Mouse (Mus musculus) forebrain, embryonic 12.5 days (tissue): ENCODE results near the gene Slc5a4a. TPM values are rescaled to one million over a fixed set of nuclear protein-coding genes. Genes with fewer than 3 reads are reported as not detected.

Experiments used
- ATAC-seq: fragments of 200-750 bp; cut with Nextera tagmentation; 2 replicates; pipeline ENCODE4 v1.8.0; 2017; ENCODE audit warnings: moderate TSS enrichment; ENCODE audit not compliant: low FRiP score
- H3K27ac ChIP-seq: fragments of 300-500 bp; sonication (generic); 2 replicates; pipeline ENCODE4 v1.5.1; 2016; ENCODE audit warnings: mild to moderate bottlenecking
- H3K27me3 ChIP-seq: fragments of 300-500 bp; sonication (generic); 2 replicates; pipeline ENCODE4 v1.6.1; 2016; ENCODE audit warnings: mild to moderate bottlenecking
- H3K36me3 ChIP-seq: fragments of 300-500 bp; sonication (generic); replicated peaks from 2 replicates; pipeline ENCODE4 v1.6.1; 2016; ENCODE audit warnings: mild to moderate bottlenecking
- H3K4me1 ChIP-seq: fragments of 300-500 bp; sonication (generic); 2 replicates; pipeline ENCODE4 v1.6.1; 2016
- H3K4me2 ChIP-seq: fragments of 300-500 bp; sonication (generic); 2 replicates; pipeline ENCODE4 v1.6.1; 2016; ENCODE audit warnings: mild to moderate bottlenecking, moderate library complexity
- H3K4me3 ChIP-seq: fragments of 300-500 bp; sonication (generic); replicated peaks from 2 replicates; pipeline ENCODE4 v1.5.1; 2016; ENCODE audit warnings: mild to moderate bottlenecking
- H3K9ac ChIP-seq: fragments of 300-500 bp; sonication (generic); 2 replicates; pipeline ENCODE4 v1.6.1; 2016; ENCODE audit warnings: mild to moderate bottlenecking
- H3K9me3 ChIP-seq: fragments of 300-500 bp; sonication (generic); 2 replicates; pipeline ENCODE4 v1.6.1; 2016
- WGBS: fragments of 180-500 bp; shearing (Covaris S2); methylation state at CpG from one replicate; pipeline ENCODE4 v1.1.7; 2016; 5-methylcytosine and 5-hydroxymethylcytosine counted together
- polyA plus RNA-seq: library from polyadenylated mRNA; unstranded; fragments of >200 nt; fragmentation: Nextera tagmentation; extraction: Ambion mirVana; gene quantifications from 2 replicates; pipeline ENCODE4 v1.2.1, GENCODE M21; 2016

Gene Slc5a4a
- not detected in 2 replicates for polyA plus RNA-seq

DNA sequence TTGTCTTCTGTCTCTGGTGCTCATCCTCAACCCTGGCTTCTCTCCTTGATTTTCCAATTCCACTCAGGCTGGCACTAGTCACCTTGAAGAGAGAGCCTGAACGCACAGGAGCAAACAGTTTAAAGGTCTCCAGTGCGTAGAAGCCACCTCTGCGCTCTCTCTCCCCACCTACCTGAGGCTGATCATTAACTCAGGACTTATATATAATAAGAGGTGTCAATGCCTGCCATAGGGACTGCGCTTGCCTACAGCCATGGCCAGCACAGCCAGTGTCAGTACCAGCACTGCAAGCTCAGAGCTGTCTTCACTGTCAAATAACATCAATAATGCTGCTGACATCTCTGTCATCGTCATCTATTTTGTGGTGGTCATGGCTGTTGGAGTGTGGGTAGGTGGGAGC is at the start of gene Slc5a4a:
TSS of gene Slc5a4a (plus strand) at position 174 of the 400 bp plus-strand sequence.
- H3K4me2 ChIP-seq: no peak within 1 kb of the TSS
- H3K36me3 ChIP-seq: no peaks in the 10 kb centered on the region
- 94% methylated on average over 5 of the region's 5 CpGs for whole genome bisulfite sequencing
- H3K27me3 ChIP-seq: no peaks in the 10 kb centered on the region
- ATAC-seq: no peak
- H3K27ac ChIP-seq: no peak within 1 kb of the TSS
- no peaks in the 10 kb centered on the region for H3K4me1 ChIP-seq
- no peak within 1 kb of the TSS for H3K4me3 ChIP-seq
- no peaks in the 10 kb centered on the region for H3K9me3 ChIP-seq
- H3K9ac ChIP-seq: no peak within 1 kb of the TSS

DNA sequence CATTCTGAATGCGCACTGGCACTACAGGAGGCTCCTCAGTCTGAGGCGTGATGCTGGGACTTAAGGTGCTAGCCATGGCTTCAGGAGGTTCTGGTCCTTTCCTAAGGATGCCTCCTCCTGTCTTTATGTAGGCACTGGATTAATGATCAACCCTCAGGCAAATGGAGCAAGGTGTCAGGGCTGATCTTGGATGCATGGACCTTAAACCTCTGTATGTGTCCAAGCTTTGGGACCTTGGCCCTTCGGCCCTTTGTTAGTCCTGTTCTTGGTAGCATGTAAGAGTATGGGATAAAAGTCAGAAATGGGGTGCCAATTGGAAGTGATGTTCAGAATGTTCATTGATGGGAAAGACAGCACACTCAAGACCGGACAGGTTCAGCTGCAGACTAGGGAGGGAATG is 36.4 kb upstream of the Slc5a4a start, which contains the start of gene Slc5a4b:
TSS of gene Slc5a4b (minus strand) at position 101 of the 400 bp plus-strand sequence.
- no peak for ATAC-seq
- no peak within 1 kb of the TSS for H3K27ac ChIP-seq
- H3K9me3 ChIP-seq: no peaks in the 10 kb centered on the region
- no peaks in the 10 kb centered on the region for H3K27me3 ChIP-seq
- no peaks in the 10 kb centered on the region for H3K36me3 ChIP-seq
- no peak within 1 kb of the TSS for H3K9ac ChIP-seq
- WGBS: 92% methylated on average over 4 of the region's 4 CpGs
- H3K4me1 ChIP-seq: no peaks in the 10 kb centered on the region
- no peak within 1 kb of the TSS for H3K4me3 ChIP-seq
- H3K4me2 ChIP-seq: no peak within 1 kb of the TSS

DNA sequence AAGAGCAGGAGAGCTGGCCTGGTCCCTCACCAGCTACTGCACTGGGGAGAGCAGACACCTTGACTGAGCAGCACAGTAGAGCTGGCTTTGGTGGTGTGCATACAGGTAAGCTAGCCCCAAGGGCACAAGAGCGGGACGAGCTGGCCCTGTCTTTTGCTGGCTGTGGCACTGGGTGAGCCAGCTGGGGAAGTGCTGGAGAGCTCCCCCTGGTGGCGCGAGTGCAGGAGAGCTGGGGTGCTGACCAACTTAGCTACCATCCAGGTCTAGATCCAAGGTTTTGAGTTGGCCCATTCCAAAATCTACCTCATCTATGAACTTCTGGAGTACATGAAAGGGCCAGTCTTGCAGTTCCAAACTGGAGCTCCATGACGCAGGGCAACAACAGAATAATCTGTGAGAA is 29.3 kb upstream of the Slc5a4a start:
- Histone ChIP-seq H3K27ac (no peak overlapping the region), H3K4me1 (peaks cover 5% of the 10 kb centered on the region; the same call in 1 of the 2 replicates), H3K27me3 (no peaks in the 10 kb centered on the region), H3K9me3 (no peaks in the 10 kb centered on the region), H3K36me3 (no peaks in the 10 kb centered on the region), H3K9ac (no peak overlapping the region), H3K4me3 (no peak overlapping the region), H3K4me2 (no peak overlapping the region)
- ATAC-seq: no peak
- WGBS: 26% methylated on average over 5 of the region's 5 CpGs

DNA sequence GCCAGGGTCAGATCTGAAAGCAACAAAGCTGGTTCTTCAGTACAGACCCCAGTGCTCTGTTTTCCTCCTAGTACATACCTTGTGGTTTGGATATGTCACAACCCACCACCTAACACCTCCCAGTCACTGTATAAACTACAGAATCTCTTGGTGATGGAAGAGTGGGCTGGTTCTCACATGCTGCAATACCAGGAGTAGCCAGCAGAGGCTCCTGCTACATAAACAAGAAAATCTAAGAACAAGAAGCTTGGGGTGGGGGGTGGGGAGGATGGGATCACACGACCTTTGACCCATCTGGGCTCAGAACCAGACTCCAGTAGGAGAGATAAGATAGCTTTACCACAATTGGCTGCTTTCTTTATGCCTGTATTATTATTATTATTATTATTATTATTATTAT is 28.5 kb upstream of the Slc5a4a start:
- no peak overlapping the region for H3K27ac ChIP-seq
- H3K4me1 ChIP-seq: peaks cover 5% of the 10 kb centered on the region; the same call in 1 of the 2 replicates
- H3K4me3 ChIP-seq: no peak overlapping the region
- H3K9ac ChIP-seq: no peak overlapping the region
- no peak overlapping the region for H3K4me2 ChIP-seq
- WGBS: 21% methylated on average over 1 of the region's 1 CpGs
- H3K27me3 ChIP-seq: no peaks in the 10 kb centered on the region
- no peaks in the 10 kb centered on the region for H3K36me3 ChIP-seq
- ATAC-seq: no peak
- no peaks in the 10 kb centered on the region for H3K9me3 ChIP-seq

DNA sequence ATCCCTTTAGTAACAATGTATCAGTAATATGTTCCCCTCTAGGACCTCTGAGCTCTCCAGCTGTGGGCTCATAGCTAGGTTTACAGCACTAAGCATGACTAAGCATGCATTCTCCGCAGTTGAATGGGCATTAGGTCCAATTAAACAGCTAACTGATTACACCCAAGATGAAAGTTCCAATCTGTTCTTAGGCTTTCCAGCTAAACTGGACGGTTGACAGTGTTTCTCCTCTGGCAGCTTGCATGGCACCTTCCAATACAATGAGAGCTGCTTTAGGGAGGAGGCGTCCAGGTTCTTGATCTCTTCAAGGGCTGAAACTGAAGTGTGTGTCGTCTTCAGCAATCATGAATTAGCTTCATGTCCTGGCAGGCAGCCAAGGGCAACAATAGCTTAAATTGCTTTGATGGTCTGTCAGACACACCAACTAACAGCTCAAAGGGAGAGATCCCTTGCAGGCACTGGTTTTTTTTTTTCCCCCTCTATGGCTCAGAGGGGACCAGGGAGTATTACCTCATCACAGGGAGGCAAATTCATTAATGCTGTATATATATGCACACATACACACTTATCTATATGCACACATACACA is 27.0 kb upstream of the Slc5a4a start:
- Histone ChIP-seq H3K9me3 (no peaks in the 10 kb centered on the region), H3K9ac (no peak overlapping the region), H3K4me1 (peaks cover 5% of the 10 kb centered on the region; the same call in 1 of the 2 replicates), H3K36me3 (no peaks in the 10 kb centered on the region), H3K4me3 (no peak overlapping the region), H3K27me3 (no peaks in the 10 kb centered on the region), H3K27ac (no peak overlapping the region), H3K4me2 (no peak overlapping the region)
- ATAC-seq: no peak
- 34% methylated on average over 4 of the region's 4 CpGs for WGBS

DNA sequence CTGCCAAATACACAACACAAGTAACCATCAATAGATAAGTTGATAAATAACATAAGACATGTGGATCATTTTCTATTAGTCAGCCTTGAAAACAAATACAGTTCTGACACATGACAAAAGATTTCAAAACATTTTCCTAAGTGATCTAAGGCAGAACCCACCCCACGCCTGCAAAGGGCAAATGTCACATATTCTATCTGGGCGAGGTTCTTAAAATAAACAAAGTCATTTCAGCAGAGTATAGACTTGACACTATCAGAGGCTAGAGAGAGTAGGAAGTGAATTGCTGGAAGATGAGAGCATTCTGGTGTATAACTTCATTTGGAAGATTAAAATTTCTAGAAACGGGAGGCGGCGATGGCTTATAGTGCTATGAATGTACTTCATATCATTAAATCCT is 25.8 kb upstream of the Slc5a4a start:
- Histone ChIP-seq H3K9me3 (no peaks in the 10 kb centered on the region), H3K4me1 (peaks cover 5% of the 10 kb centered on the region; the same call in 1 of the 2 replicates)
- WGBS: 88% methylated on average over 5 of the region's 5 CpGs

DNA sequence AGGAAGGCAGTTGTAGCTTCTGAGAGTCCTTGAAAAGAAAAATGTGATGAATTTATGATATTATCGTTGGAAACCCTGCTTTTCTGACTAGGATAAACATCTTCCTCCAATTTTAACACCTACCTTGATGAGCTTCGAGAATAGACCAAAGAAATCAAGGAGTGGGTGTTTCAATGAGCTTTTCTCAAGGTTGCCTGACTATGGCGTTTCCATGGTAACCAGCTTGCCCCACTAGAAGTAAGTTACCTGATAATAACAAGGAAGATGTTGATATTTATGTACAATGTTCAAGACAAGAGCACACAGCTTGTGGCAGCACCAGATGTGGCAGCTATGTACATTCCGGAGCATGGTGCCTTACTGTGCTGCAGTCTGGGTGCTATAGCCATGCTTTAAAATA is 14.7 kb upstream of the Slc5a4a start:
- Histone ChIP-seq H3K4me1 (no peaks in the 10 kb centered on the region), H3K27ac (no peak overlapping the region), H3K9me3 (no peaks in the 10 kb centered on the region), H3K27me3 (no peaks in the 10 kb centered on the region), H3K4me3 (no peak overlapping the region), H3K36me3 (no peaks in the 10 kb centered on the region), H3K9ac (no peak overlapping the region), H3K4me2 (no peak overlapping the region)
- WGBS: 72% methylated on average over 4 of the region's 4 CpGs
- ATAC-seq: no peak

More for the DNA sequence above, 25.8 kb upstream of the Slc5a4a start:
- no peak overlapping the region for H3K9ac ChIP-seq
- no peaks in the 10 kb centered on the region for H3K27me3 ChIP-seq
- H3K4me2 ChIP-seq: no peak overlapping the region
- no peak overlapping the region for H3K4me3 ChIP-seq
- no peak overlapping the region for H3K27ac ChIP-seq
- H3K36me3 ChIP-seq: no peaks in the 10 kb centered on the region
- no peak for ATAC-seq

DNA sequence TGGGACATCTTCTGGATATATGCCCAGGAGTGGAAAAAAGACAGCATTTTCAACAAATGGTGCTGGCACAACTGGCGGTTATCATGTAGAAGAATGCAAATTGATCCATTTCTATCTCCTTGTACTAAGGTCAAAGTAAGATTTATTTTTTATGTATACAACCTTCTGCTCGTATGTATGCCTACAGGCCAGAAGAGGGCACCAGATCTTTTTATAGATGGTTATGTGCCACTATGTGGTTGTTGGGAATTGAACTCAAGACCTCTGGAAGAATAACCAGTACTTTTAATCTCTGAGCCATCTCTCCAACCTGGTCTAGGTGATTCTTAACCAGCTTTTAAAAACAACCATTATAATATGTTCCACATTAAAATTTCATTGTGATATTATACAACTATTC is 10.9 kb upstream of the Slc5a4a start:
- no peak for ATAC-seq
- 75% methylated on average over 2 of the region's 2 CpGs for WGBS
- Histone ChIP-seq H3K4me3 (no peak overlapping the region), H3K4me1 (no peaks in the 10 kb centered on the region), H3K9ac (no peak overlapping the region), H3K4me2 (no peak overlapping the region), H3K27ac (no peak overlapping the region), H3K36me3 (no peaks in the 10 kb centered on the region), H3K9me3 (no peaks in the 10 kb centered on the region), H3K27me3 (no peaks in the 10 kb centered on the region)

DNA sequence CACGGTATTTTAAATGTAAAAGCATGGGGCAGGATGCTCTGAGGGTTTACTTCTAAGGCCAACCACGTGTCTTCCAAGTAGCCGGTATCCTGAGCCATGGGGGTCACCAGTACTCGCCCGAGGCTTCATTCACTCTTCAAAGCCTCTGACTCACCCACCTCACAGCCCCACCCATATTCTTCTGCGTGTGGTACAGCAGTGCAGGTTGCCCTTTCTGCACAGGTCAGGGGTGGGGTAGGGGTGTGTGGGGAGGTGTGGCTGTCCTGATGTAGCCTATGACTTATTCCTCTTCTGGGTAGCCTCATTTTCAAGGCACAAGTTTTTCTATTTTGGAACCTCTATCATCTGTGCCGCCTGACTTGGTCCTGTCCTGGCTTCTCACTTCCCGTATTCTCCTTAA is 405 bp upstream of the Slc5a4a start:
- 81% methylated on average over 8 of the region's 8 CpGs for WGBS
- Histone ChIP-seq H3K27ac (no peak overlapping the region), H3K27me3 (no peaks in the 10 kb centered on the region), H3K9me3 (no peaks in the 10 kb centered on the region), H3K4me1 (no peaks in the 10 kb centered on the region), H3K4me2 (no peak overlapping the region), H3K4me3 (no peak overlapping the region), H3K9ac (no peak overlapping the region), H3K36me3 (no peaks in the 10 kb centered on the region)
- ATAC-seq: no peak

DNA sequence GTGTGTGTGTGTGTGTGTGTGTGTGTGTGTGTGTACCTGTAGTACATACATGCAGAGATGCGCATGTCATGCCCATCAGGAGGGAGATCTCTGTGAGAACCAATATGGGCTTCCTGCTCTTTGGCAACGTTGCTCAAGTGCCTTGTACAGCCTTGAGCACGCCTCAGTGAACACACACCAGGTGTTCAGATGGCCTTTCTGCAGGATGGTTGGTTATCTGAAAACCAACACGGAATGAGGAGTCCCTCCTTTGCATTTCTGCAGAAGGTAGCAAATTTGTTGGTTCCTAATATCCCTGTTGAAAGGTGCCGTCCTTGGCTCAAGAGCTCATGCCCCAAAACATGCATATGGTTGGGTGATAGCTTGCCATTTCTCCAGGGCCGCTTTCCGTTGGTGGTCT is 8.7 kb downstream of the Slc5a4a start:
- H3K9ac ChIP-seq: no peak overlapping the region
- no peaks in the 10 kb centered on the region for H3K36me3 ChIP-seq
- H3K4me2 ChIP-seq: no peak overlapping the region
- 86% methylated on average over 7 of the region's 7 CpGs for WGBS
- no peaks in the 10 kb centered on the region for H3K9me3 ChIP-seq
- no peak for ATAC-seq
- H3K4me1 ChIP-seq: no peaks in the 10 kb centered on the region
- H3K27ac ChIP-seq: no peak overlapping the region
- H3K27me3 ChIP-seq: no peaks in the 10 kb centered on the region
- no peak overlapping the region for H3K4me3 ChIP-seq

DNA sequence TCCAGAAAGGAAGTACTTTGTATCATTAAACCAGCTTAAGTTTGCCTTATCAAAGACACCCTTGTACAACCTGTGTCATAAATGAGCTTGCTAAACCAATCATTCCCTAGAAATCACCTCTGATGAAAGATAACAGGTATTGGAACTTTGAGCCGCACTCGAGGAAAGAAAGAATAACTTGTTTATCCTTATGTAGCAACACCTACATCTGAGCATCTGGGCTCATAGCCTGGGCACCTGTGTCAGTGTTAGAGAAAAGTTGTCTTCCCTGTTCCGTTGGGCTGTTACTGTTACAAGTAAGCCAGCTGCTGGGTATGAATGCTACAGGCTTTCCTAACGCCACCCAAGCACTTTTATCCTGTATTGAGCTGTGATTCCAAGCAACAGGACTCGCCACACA is 10.3 kb downstream of the Slc5a4a start:
- Histone ChIP-seq H3K4me1 (no peaks in the 10 kb centered on the region), H3K36me3 (no peaks in the 10 kb centered on the region), H3K9ac (no peak overlapping the region), H3K27me3 (no peaks in the 10 kb centered on the region), H3K27ac (no peak overlapping the region), H3K9me3 (no peaks in the 10 kb centered on the region), H3K4me3 (no peak overlapping the region), H3K4me2 (no peak overlapping the region)
- 78% methylated on average over 5 of the region's 5 CpGs for WGBS
- ATAC-seq: no peak

DNA sequence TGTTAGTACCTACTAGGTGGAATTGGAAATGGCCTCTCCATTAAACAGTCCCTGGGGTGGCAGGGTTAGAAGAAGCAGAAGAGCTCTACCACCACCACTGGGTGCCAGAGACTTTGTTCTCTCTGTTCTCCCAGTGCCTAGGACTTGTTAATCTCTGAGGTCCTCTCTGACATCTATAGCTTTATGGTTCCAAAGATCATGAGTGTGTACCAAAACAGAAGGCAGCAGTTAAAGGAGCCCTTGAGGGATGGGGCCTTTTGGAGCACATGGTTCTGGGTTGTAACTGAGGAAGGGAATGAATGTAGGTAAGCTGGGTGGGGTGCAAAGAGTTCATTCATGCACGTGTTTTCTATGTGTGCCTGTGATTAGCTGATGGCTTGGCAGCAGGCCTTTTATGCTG is 10.8 kb downstream of the Slc5a4a start:
- Histone ChIP-seq H3K4me2 (no peak overlapping the region), H3K9me3 (no peaks in the 10 kb centered on the region), H3K9ac (no peak overlapping the region), H3K4me1 (no peaks in the 10 kb centered on the region), H3K27me3 (no peaks in the 10 kb centered on the region), H3K4me3 (no peak overlapping the region), H3K27ac (no peak overlapping the region), H3K36me3 (no peaks in the 10 kb centered on the region)
- 75% methylated on average over 1 of the region's 1 CpGs for WGBS
- ATAC-seq: no peak

DNA sequence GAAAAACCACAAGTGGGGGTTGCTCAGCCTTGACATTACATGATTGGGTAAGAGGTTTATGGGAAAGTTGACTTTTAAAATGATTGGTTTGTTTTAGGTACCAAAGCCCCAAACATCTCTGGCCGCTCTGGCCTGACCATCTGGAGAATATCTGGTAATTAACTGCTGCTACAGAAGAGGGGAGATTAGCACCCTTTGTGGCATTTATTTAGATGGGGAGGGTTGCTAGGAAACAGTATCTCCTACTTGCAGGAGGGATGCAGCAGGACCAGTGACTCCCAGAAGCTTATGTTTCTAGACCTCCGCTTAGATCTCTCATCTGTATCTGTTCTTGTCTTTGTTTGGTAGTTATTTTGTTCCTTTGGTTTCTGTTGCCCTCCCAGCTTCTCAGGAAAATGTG is 27.6 kb downstream of the Slc5a4a start:
- WGBS: 34% methylated on average over 2 of the region's 2 CpGs
- Histone ChIP-seq H3K4me1 (peaks cover 4% of the 10 kb centered on the region; the same call in 1 of the 2 replicates), H3K9me3 (no peaks in the 10 kb centered on the region), H3K4me3 (no peak overlapping the region), H3K27ac (no peak overlapping the region), H3K9ac (no peak overlapping the region), H3K4me2 (no peak overlapping the region), H3K36me3 (no peaks in the 10 kb centered on the region), H3K27me3 (no peaks in the 10 kb centered on the region)
- ATAC-seq: no peak
